Comparison of ENCODE assay signal across 8 mouse cellular contexts in the genomic region with DNA sequence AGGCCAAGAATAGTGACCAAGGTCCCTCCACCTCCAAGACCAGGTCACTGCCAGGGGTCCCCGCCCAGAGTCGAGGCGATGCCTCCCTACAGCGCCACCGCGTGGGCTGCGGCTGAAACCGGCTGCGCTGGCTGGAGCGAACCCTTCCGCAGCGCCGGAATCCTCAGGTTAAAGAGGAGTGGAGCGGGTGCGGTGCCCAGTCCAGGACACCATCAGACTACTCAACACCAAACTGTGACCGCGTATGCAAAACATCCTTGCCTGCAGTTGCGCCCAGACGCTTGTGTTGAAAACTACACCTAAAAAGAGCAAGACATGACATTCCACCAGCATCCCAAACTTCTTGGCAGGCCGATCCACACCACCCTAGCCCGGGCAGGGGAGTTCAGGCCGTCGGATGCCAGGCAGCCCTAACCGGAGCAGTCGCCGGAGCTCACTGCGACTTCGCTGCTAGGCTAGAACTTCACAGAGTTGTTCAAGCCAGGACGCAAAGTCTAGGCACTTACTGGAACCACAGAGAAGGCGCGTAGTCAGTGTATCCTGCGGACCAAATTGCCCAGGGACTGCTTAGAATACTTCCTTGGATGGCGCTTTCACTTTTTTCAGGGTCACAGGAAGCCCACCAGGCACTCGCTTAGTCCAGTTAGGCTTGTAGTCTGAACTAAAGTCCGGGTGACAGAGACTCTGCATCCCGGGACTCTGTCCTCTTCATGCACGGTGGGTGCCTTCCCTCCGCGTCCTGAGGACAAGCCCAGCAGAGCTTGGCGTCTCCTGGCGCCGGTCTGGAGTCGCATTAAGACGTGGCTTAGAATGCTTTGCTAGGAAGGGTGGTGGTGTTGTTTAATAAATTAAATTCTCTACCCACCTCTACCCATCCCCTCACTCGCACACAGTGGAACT. TPM values are rescaled to one million over a fixed set of nuclear protein-coding genes. Genes with fewer than 3 reads are reported as not detected.
A peak's percentile ranks its signal among the peaks of the same experiment; 100 is the strongest.
DNase-seq lines count a peak whose midpoint lies in the region; ATAC-seq and TF ChIP-seq lines count a peak whose summit lies in the region.

No protein-coding gene starts in this region.

- H3K9ac ChIP-seq in ES-Bruce4 (ENCODE audit: low read depth, poor library complexity, severe bottlenecking): 0 out of 2 replicates have a peak overlapping the region, but pooled peaks have one; percentile 5
- H3K9ac ChIP-seq in embryonic facial prominence, embryonic 12.5 days: peak overlapping the region; percentile 58
- no peak overlapping the region for H3K9ac ChIP-seq in heart, embryonic 12.5 days
- no peak overlapping the region for H3K9ac ChIP-seq in kidney, embryonic 16.5 days (replicated peaks; ENCODE audit: low read length)
- H3K9ac ChIP-seq in lung, embryonic 14.5 days: no peak overlapping the region

- no peak for ATAC-seq in embryonic facial prominence, embryonic 12.5 days (ENCODE audit: insufficient number of reproducible peaks, insufficient read depth, low FRiP score, low TSS enrichment)
- ATAC-seq in heart, embryonic 12.5 days (ENCODE audit: insufficient number of reproducible peaks, low FRiP score): 0 out of 2 replicates have a peak, but pooled peaks have one; percentile 40
- peak; percentile 31 for ATAC-seq in kidney, embryonic 16.5 days (ENCODE audit: low FRiP score, low TSS enrichment)
- no peak for ATAC-seq in lung, embryonic 14.5 days (ENCODE audit: insufficient read depth)

- H3K4me2 ChIP-seq in embryonic facial prominence, embryonic 12.5 days (replicated peaks): peak overlapping the region; percentile 52
- peak overlapping the region; percentile 59 for H3K4me2 ChIP-seq in heart, embryonic 12.5 days
- peak overlapping the region; percentile 39 for H3K4me2 ChIP-seq in kidney, embryonic 16.5 days (replicated peaks; ENCODE audit: low read depth, low read length)
- H3K4me2 ChIP-seq in lung, embryonic 14.5 days: peak overlapping the region; percentile 44

- no peaks in the 10 kb centered on the region for H3K36me3 ChIP-seq in ES-Bruce4 (ENCODE audit: control insufficient read depth, insufficient read depth, low read length, poor library complexity, severe bottlenecking)
- no peaks in the 10 kb centered on the region for H3K36me3 ChIP-seq in embryonic facial prominence, embryonic 12.5 days
- no peaks in the 10 kb centered on the region for H3K36me3 ChIP-seq in heart, embryonic 12.5 days
- no peaks in the 10 kb centered on the region for H3K36me3 ChIP-seq in kidney, embryonic 16.5 days (ENCODE audit: insufficient read depth, low read length)
- no peaks in the 10 kb centered on the region for H3K36me3 ChIP-seq in lung, embryonic 14.5 days (ENCODE audit: insufficient read depth)

- H3K27ac ChIP-seq in ES-Bruce4 (ENCODE audit: insufficient read depth, low read length): no peak overlapping the region
- H3K27ac ChIP-seq in embryonic facial prominence, embryonic 12.5 days: peak overlapping the region; percentile 75
- H3K27ac ChIP-seq in heart, embryonic 12.5 days (ENCODE audit: poor library complexity, severe bottlenecking): no peak overlapping the region
- no peak overlapping the region for H3K27ac ChIP-seq in kidney, embryonic 16.5 days (ENCODE audit: low read length)
- no peak overlapping the region for H3K27ac ChIP-seq in lung, embryonic 14.5 days (ENCODE audit: low read depth)
- H3K27ac ChIP-seq in olfactory bulb, adult 2 months (ENCODE audit: insufficient read depth, low read depth, low read length): no peak overlapping the region

- no peak for TF ChIP-seq POLR2A in ES-Bruce4 (IDR thresholded peaks at IDR 0.05; ENCODE audit: insufficient read depth, low read length)
- TF ChIP-seq POLR2A in olfactory bulb, adult 2 months (IDR thresholded peaks at IDR 0.05; ENCODE audit: insufficient read depth, low read depth, low read length): no peak

- peak; percentile 73 for TF ChIP-seq CTCF in ES-Bruce4 (IDR thresholded peaks at IDR 0.05; ENCODE audit: low read depth, low read length)
- peak; percentile 84 for TF ChIP-seq CTCF in lung, embryonic 14.5 days (IDR thresholded peaks at IDR 0.05; ENCODE audit: low read depth)
- TF ChIP-seq CTCF in olfactory bulb, adult 2 months (IDR thresholded peaks at IDR 0.05; ENCODE audit: insufficient read depth, low read depth, low read length): peak; percentile 51; the same call in 1 of the 2 replicates

- no peaks in the 10 kb centered on the region for H3K9me3 ChIP-seq in ES-Bruce4 (replicated peaks; ENCODE audit: control insufficient read depth, insufficient read depth, low read length, poor library complexity, severe bottlenecking)
- no peaks in the 10 kb centered on the region for H3K9me3 ChIP-seq in embryonic facial prominence, embryonic 12.5 days
- H3K9me3 ChIP-seq in heart, embryonic 12.5 days (replicated peaks): no peaks in the 10 kb centered on the region; the same call in 1 of the 2 replicates
- no peaks in the 10 kb centered on the region for H3K9me3 ChIP-seq in kidney, embryonic 16.5 days (ENCODE audit: low read length)
- H3K9me3 ChIP-seq in lung, embryonic 14.5 days (ENCODE audit: low read depth, low read length): no peaks in the 10 kb centered on the region

- no peaks in the 10 kb centered on the region for H3K4me1 ChIP-seq in ES-Bruce4 (ENCODE audit: control insufficient read depth, insufficient read depth, low read length)
- peaks cover 15% of the 10 kb centered on the region for H3K4me1 ChIP-seq in embryonic facial prominence, embryonic 12.5 days
- peaks cover 25% of the 10 kb centered on the region for H3K4me1 ChIP-seq in heart, embryonic 12.5 days (replicated peaks)
- H3K4me1 ChIP-seq in kidney, embryonic 16.5 days (ENCODE audit: insufficient read depth, low read length): peaks cover 5% of the 10 kb centered on the region; the same call in 1 of the 2 replicates
- no peaks in the 10 kb centered on the region for H3K4me1 ChIP-seq in lung, embryonic 14.5 days (ENCODE audit: insufficient read depth)
- H3K4me1 ChIP-seq in olfactory bulb, adult 2 months (ENCODE audit: control insufficient read depth, insufficient read depth, low read length): peaks cover 8% of the 10 kb centered on the region

- peaks cover 23% of the 10 kb centered on the region for H3K27me3 ChIP-seq in ES-Bruce4 (ENCODE audit: control insufficient read depth, insufficient read depth, low read length, poor library complexity, severe bottlenecking)
- H3K27me3 ChIP-seq in embryonic facial prominence, embryonic 12.5 days: peaks cover 55% of the 10 kb centered on the region
- H3K27me3 ChIP-seq in heart, embryonic 12.5 days (replicated peaks): peaks cover 63% of the 10 kb centered on the region
- H3K27me3 ChIP-seq in kidney, embryonic 16.5 days (ENCODE audit: insufficient read depth, low read length): peaks cover 68% of the 10 kb centered on the region
- H3K27me3 ChIP-seq in lung, embryonic 14.5 days (ENCODE audit: insufficient read depth, low read length): peaks cover 69% of the 10 kb centered on the region

- H3K4me3 ChIP-seq in ES-Bruce4 (ENCODE audit: low read depth, low read length): peak overlapping the region; percentile 74
- H3K4me3 ChIP-seq in embryonic facial prominence, embryonic 12.5 days: peak overlapping the region; percentile 33
- H3K4me3 ChIP-seq in heart, embryonic 12.5 days: peak overlapping the region; percentile 38
- peak overlapping the region; percentile 36 for H3K4me3 ChIP-seq in kidney, embryonic 16.5 days (ENCODE audit: low read length)
- peak overlapping the region; percentile 28 for H3K4me3 ChIP-seq in lung, embryonic 14.5 days (ENCODE audit: low read depth, low read length)
- H3K4me3 ChIP-seq in olfactory bulb, adult 2 months (ENCODE audit: insufficient read depth, low read depth, low read length): no peak overlapping the region

- WGBS in embryonic facial prominence, embryonic 12.5 days: under 1% methylated on average over 45 of the region's 45 CpGs
- under 1% methylated on average over 45 of the region's 45 CpGs for WGBS in heart, embryonic 12.5 days
- WGBS in kidney, embryonic 16.5 days: 1% methylated on average over 45 of the region's 45 CpGs
- WGBS in lung, embryonic 14.5 days: 1% methylated on average over 45 of the region's 45 CpGs
- 1% methylated on average over 45 of the region's 45 CpGs for WGBS in olfactory bulb, adult 2 months

- no peak for TF ChIP-seq EP300 in ES-Bruce4 (IDR thresholded peaks at IDR 0.05; ENCODE audit: insufficient read depth, low read depth, low read length)

- peak; percentile 76 for DNase-seq in adrenal gland, postnatal 14 days
- peak; percentile 84 for DNase-seq in lung, embryonic 14.5 days
- DNase-seq in natural killer cell, adult 2 months (ENCODE audit: low spot score in 2 of 2): no peak

RNA-seq across cellular contexts. Expression of a gene that starts 1.0 kb away (rescaled TPM):
- 5.2 and 5.5 TPM in 2 replicates for polyA plus RNA-seq in ES-Bruce4 (2011; ENCODE audit: insufficient read depth, insufficient read length, low read depth, missing spikeins)
- 1.6 and 1.8 TPM in 2 replicates for total RNA-seq in adrenal gland, postnatal 14 days (2021)
- polyA plus RNA-seq in embryonic facial prominence, embryonic 12.5 days (2016; fragmentation: Nextera tagmentation; extraction: Ambion mirVana): 18.9 and 22.2 TPM in 2 replicates
- 0.10 and 0.22 TPM in 2 replicates for polyA plus RNA-seq in heart, embryonic 12.5 days (2016; fragmentation: Nextera tagmentation; extraction: Ambion mirVana)
- 1.6 and 2.6 TPM in 2 replicates for polyA plus RNA-seq in kidney, embryonic 16.5 days (2015; fragmentation: Nextera tagmentation; extraction: Ambion mirVana)
- 0.61 and 0.79 TPM in 2 replicates for polyA plus RNA-seq in lung, embryonic 14.5 days (2014; fragmentation: Nextera tagmentation; extraction: Ambion mirVana)
- polyA plus RNA-seq in olfactory bulb, adult 2 months (2012; ENCODE audit: insufficient read depth, insufficient read length, low replicate concordance, missing spikeins): not detected in 2 replicates

Comparison
In these comparisons a context has a peak if more than half of its experiments do, and no peak if none do; other contexts are left out.
1. H3K9ac ChIP-seq: peak in ES-Bruce4 (single experiment) and embryonic facial prominence, embryonic 12.5 days (single experiment); none in heart, embryonic 12.5 days (single experiment), kidney, embryonic 16.5 days (single experiment) and lung, embryonic 14.5 days (single experiment).
2. DNase-seq: peak in adrenal gland, postnatal 14 days (single experiment) and lung, embryonic 14.5 days (single experiment); none in natural killer cell, adult 2 months (0 of 2).
3. ATAC-seq: peak in heart, embryonic 12.5 days (single experiment) and kidney, embryonic 16.5 days (single experiment); none in embryonic facial prominence, embryonic 12.5 days (single experiment) and lung, embryonic 14.5 days (single experiment).
4. Peak in every context shown above with its lines, with median percentiles within 50 percentile points of each other: CTCF ChIP-seq and H3K4me2 ChIP-seq.